Mouse (Mus musculus): Measurements from ENCODE around the gene Lhx6. TPM values are rescaled to one million over a fixed set of nuclear protein-coding genes. Genes with fewer than 3 reads are reported as not detected.

The Lhx6 gene
- total RNA-seq, 2 experiments from 2014 or later, result 15.5 to 16.0 TPM

- H3K27ac ChIP-seq, result no peak overlapping the region
- no peak for DNase-seq (ENCODE audit: low spot score in 2 of 2)
- H3K4me3 ChIP-seq, result no peak overlapping the region
- no peak for TF ChIP-seq CTCF (conservative IDR thresholded peaks at IDR 0.05)
These were observed 20.2 kb downstream of the Lhx6 start for GRCm38 (mm10) chr2:36085041-36085440.

- no peak for DNase-seq (ENCODE audit: low spot score in 2 of 2)
- Histone ChIP-seq H3K27ac (no peak overlapping the region), H3K4me3 (no peak overlapping the region)
- TF ChIP-seq CTCF (conservative IDR thresholded peaks at IDR 0.05), result no peak
These were observed 22.2 kb downstream of the Lhx6 start for GRCm38 (mm10) chr2:36082802-36083580.

GRCm38 (mm10) chr2:36081446-36081845 lies 23.8 kb downstream of the Lhx6 start:
- TF ChIP-seq CTCF (conservative IDR thresholded peaks at IDR 0.05), result no peak

GRCm38 (mm10) chr2:36077160-36077761 lies 27.9 kb downstream of the Lhx6 start:
- DNase-seq (ENCODE audit: low spot score in 2 of 2), result no peak
- TF ChIP-seq CTCF (conservative IDR thresholded peaks at IDR 0.05), result no peak
- Histone ChIP-seq H3K4me3 (no peak overlapping the region), H3K27ac (no peak overlapping the region)

More at GRCm38 (mm10) chr2:36081446-36081845, 23.8 kb downstream of the Lhx6 start:
- Histone ChIP-seq H3K4me3 (no peak overlapping the region), H3K27ac (no peak overlapping the region)
- DNase-seq (ENCODE audit: low spot score in 2 of 2), result no peak

GRCm38 (mm10) chr2:36075210-36075609 lies 30.0 kb downstream of the Lhx6 start:
- Histone ChIP-seq H3K27ac (no peak overlapping the region), H3K4me3 (no peak overlapping the region)
- DNase-seq (ENCODE audit: low spot score in 2 of 2), result no peak
- no peak for TF ChIP-seq CTCF (conservative IDR thresholded peaks at IDR 0.05)

GRCm38 (mm10) chr2:36073781-36074180 lies 31.4 kb downstream of the Lhx6 start:
- Histone ChIP-seq H3K4me3 (no peak overlapping the region), H3K27ac (no peak overlapping the region)
- TF ChIP-seq CTCF (conservative IDR thresholded peaks at IDR 0.05), result no peak
- no peak for DNase-seq (ENCODE audit: low spot score in 2 of 2)

- H3K27ac ChIP-seq, result no peak overlapping the region
- no peak for TF ChIP-seq CTCF (conservative IDR thresholded peaks at IDR 0.05)
- no peak overlapping the region for H3K4me3 ChIP-seq
- no peak for DNase-seq (ENCODE audit: low spot score in 2 of 2)
These were observed 33.4 kb downstream of the Lhx6 start for GRCm38 (mm10) chr2:36071660-36072305.

- TF ChIP-seq CTCF (conservative IDR thresholded peaks at IDR 0.05), result no peak
- DNase-seq (ENCODE audit: low spot score in 2 of 2), result no peak
- Histone ChIP-seq H3K27ac (no peak overlapping the region), H3K4me3 (no peak overlapping the region)
These were observed 38.1 kb downstream of the Lhx6 start for GRCm38 (mm10) chr2:36067132-36067531.

GRCm38 (mm10) chr2:36061409-36061808 lies 43.8 kb downstream of the Lhx6 start:
- Histone ChIP-seq H3K4me3 (no peak overlapping the region), H3K27ac (no peak overlapping the region)
- no peak for TF ChIP-seq CTCF (conservative IDR thresholded peaks at IDR 0.05)
- DNase-seq (ENCODE audit: low spot score in 2 of 2), result no peak

GRCm38 (mm10) chr2:36056248-36056647 lies 49.0 kb downstream of the Lhx6 start:
- Histone ChIP-seq H3K4me3 (no peak overlapping the region), H3K27ac (no peak overlapping the region)
- DNase-seq (ENCODE audit: low spot score in 2 of 2), result no peak
- TF ChIP-seq CTCF (conservative IDR thresholded peaks at IDR 0.05), result no peak

- H3K4me3 ChIP-seq, result no peak overlapping the region
- H3K27ac ChIP-seq, result no peak overlapping the region
- no peak for TF ChIP-seq CTCF (conservative IDR thresholded peaks at IDR 0.05)
- peak in 1 of 2 experiments; percentile 30 for DNase-seq (ENCODE audit: low spot score in 2 of 2)
These were observed 52.0 kb downstream of the Lhx6 start for GRCm38 (mm10) chr2:36053249-36053648.

- H3K4me3 ChIP-seq, result peak overlapping the region; percentile 87
- no peak overlapping the region for H3K27ac ChIP-seq
- TF ChIP-seq CTCF (conservative IDR thresholded peaks at IDR 0.05), result no peak
- no peak for DNase-seq (ENCODE audit: low spot score in 2 of 2)
These were observed 55.6 kb downstream of the Lhx6 start for GRCm38 (mm10) chr2:36049567-36049954.

- peak; percentile 98 to 99 for DNase-seq (ENCODE audit: low spot score in 2 of 2)
- TF ChIP-seq CTCF (conservative IDR thresholded peaks at IDR 0.05), result no peak
- Histone ChIP-seq H3K4me3 (peak within 1 kb of the TSS; percentile 87), H3K27ac (peak within 1 kb of the TSS; percentile 94)
These were observed 56.3 kb downstream of the Lhx6 start, which contains the start of the genes Ndufa8 and Morn5 for GRCm38 (mm10) chr2:36048748-36049566. Gene Ndufa8, minus strand, starts transcription at chr2:36049406. Gene Morn5, plus strand, starts transcription at chr2:36049458.

Measured in layer of hippocampus, adult 2 months (tissue).